Mouse (Mus musculus) thymus, adult 18-20 months (tissue): ENCODE measurements around the gene Dmrt1.
A peak's percentile ranks its signal among the peaks of the same experiment; 100 is the strongest.

Experiments used
- DNase-seq, 2 experiments: peaks; one replicate each; pipeline ENCODE4 v3.0.0; 2022; ENCODE audit warnings: mixed read lengths in 2 of 2

Dmrt1 gene

DNA sequence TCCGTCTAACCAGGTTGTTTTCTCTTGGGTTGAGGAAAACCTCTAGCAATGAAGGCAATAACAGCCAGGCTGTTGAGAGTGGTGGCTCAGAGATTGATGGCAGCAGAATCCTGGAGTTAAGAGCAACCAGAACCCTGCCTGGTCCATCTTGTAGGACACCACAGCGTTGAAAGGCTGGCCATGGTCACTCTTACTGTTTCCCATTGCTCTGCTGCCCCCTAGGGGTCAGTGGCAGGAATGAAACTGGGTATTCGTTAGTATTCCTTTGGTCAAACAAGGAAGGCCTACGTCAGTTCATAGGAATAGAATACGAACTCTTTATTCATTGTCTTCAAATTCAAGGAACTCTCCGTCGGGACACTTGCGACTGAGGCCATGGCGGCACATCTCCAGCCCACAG, 123.1 kb downstream of the Dmrt1 start:
- DNase-seq = peak in 1 of 2 experiments; percentile 4

DNA sequence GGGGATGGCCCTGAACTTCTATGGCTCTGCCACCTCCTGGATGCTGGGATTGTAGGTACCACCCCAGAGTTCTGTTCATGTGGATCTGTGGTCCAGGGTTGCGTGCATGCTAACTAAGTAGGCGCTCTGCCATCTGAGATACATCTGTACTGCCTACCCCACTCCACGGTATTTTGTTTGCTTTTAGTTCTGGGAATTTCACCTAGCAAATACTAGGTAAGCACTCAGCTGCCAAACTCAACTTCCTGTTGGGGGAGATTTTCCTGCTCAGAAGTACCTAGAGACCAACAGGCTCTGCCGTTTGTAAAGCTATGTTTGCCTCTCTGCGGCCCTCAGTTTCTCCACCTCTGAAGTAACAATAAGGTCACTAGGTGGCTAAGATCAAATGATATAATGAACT, 129.7 kb downstream of the Dmrt1 start:
- no peak for DNase-seq

DNA sequence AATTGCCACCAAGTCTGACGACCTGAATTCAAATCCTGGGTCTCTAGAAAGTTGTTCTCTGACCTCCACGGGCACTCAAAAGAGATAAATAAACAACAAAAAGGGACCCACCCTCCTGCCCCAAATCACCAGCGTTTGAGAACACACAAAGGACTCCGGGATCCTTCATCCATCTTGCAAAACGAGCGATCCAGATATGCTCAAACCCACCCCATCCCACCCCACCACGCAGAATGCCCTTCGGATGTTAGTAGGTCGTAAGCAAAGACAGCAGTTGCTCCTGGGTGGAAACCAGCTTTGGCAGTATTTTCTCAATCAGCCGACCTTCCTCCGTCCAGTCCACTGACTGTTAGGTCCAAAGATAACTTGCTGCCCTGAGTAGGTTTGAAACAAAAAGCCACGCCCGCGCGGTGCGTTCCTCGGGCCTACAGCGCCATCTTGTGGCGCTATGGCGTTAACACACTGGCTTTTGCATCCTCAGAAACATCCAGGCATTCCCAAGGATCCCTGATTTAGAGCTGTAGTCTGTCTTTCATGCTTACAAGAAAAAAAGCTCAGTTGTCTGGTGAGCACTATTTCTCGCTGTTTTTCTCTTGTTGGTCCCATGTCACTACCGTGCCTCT, 130.3 kb downstream of the Dmrt1 start:
- DNase-seq = no peak

DNA sequence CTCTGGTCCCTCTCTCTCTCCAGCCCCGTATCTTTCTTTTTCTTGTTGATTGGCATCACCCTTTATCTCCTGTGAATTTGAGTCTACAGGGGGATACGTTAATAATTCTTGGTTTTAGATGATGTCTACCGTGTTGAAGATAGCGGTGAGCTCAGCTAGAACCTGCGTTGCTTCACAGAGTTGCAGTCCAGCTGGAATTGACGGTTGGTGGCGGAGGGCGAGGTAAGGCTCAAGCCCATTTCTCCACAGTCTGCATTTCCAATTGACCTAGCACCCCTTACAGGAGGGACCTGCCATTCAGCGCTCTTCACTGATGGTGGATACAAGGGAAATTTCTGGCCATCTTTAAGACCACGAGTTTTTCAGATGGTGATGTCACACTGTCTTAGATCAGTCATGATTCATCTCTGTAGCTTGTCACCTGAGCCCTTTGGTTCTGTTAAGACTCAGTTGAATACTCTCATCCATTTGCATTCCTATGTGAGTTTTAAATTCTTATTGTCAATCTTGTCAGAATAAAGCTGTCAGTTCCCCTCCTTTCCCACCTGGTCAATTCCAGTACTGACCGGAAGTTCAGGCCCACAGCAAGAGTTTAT, 133.4 kb downstream of the Dmrt1 start:
- no peak for DNase-seq

DNA sequence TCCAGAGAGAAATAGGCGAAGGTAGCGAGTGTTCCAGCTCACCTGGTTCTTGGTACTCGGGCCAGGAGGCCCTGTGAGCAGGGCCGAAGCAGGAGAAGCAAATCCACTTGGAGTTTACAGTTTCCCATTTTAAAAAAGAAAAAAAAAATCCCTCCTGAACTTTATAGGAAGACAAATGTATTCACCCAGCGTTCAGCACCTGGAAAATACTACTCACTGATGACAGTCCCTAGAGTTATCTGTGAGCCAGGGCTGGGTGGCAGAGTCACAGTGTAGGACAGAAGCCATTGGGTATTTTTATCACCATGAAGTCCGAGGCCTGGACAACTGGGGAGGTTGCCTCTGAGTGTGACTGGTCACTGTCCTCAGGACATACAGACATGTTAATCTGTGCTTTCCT, 136.4 kb downstream of the Dmrt1 start:
- DNase-seq = no peak

DNA sequence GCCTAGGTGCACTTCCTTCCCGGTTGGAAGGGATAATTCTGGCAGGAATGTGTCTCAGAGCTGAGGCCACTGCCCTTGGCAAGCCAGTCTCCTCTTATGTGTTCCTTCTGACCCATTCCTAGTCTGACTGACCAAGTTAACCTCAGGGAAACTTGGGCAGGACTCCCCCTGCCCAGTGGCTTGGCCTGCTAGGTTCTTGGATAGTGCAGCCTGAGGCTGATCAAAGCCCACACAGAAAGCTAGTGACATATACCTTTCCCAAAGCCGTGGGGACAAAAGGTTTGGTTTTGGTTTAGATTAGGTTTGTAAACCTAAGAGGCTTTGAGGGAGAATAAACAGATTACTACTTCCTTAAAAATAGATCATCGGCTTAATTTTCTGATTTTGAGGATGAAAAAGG, 141.7 kb downstream of the Dmrt1 start:
- DNase-seq = no peak

DNA sequence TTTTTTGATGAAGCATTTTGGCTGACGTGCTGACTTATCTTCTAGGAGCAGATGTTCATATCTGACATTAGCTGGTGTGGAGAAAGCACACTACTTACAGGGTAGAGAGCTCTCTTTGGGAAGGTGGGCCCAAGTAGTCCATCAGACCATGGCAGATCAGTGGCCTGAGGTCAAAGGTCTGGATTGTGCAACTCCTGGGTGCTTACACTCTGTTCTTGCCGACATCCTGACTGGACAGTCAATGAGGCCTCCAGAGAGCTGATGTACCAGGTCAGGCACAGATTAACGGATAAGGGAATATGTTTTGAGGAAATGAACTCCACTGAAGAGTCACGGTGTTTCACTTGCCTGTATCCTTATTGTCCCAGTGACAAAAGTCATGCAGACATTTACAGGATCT, 143.3 kb downstream of the Dmrt1 start:
- DNase-seq = no peak

DNA sequence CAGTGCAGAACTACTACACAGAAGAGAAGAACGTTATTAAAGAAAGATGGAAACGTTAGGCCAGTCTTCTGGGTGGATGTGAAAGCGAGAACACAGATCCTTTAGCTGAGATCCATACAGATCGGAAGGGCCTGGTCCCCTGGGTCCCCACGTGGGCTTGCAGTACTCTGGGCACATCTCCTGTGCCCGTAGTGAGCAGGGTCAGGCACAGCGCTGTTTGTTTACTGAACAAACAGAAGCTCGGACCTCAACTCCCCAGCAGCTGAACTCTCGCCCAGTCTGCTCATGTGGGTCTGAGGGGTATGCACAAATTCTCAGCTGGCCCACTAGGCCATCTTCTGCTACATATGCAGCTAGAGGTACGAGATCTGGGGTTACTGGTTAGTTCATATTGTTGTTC, 145.1 kb downstream of the Dmrt1 start:
- no peak for DNase-seq

DNA sequence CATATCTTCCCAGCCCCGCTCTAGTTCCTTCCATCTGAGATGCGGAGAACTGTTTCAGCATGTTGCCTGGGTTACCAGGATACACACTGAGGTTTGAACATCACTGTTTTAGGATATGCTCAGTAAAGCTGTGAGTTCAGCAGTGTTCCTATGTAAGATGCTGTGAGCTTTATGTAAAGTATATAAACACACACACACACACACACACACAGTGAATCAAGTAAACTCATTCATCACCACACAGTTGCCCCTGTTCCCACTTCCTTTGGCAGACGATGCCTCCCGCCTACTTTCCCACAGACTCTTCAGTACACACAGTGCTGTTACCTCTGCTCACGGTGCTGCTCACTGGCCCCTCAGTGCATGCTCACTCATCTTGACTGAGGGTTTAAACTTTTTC, 147.1 kb downstream of the Dmrt1 start:
- DNase-seq = no peak
